Mouse (Mus musculus): Measurements from ENCODE around the gene Ppp1r3f.

The Ppp1r3f gene

GRCm38 (mm10) chrX:7574087-7574884 is at the start of gene Ppp1r3f:
Gene Ppp1r3f (minus strand): TSS chrX:7574283.
- DNase-seq = peak; percentile 91 to 98

GRCm38 (mm10) chrX:7617889-7618551 is 43.9 kb upstream of the Ppp1r3f start:
- DNase-seq = no peak

GRCm38 (mm10) chrX:7610536-7611258 is 36.6 kb upstream of the Ppp1r3f start:
- peak; percentile 26 to 42 for DNase-seq

GRCm38 (mm10) chrX:7610035-7610434 is 36.0 kb upstream of the Ppp1r3f start:
- DNase-seq = peak; percentile 36 to 42

GRCm38 (mm10) chrX:7606783-7607182 is 32.7 kb upstream of the Ppp1r3f start, which contains the start of gene Cacna1f:
Gene Cacna1f (plus strand): TSS chrX:7607083.
- no peak for DNase-seq

GRCm38 (mm10) chrX:7605575-7605941 is 31.5 kb upstream of the Ppp1r3f start:
- DNase-seq = no peak

GRCm38 (mm10) chrX:7604879-7605574 is 30.9 kb upstream of the Ppp1r3f start, which contains the start of gene Ccdc22:
Gene Ccdc22 (minus strand): TSS chrX:7605517.
- peak; percentile 83 to 92 for DNase-seq

- no peak for DNase-seq
Observed at GRCm38 (mm10) chrX:7604004-7604403, 29.9 kb upstream of the Ppp1r3f start.

- DNase-seq = no peak
Observed at GRCm38 (mm10) chrX:7595371-7595770, 21.3 kb upstream of the Ppp1r3f start.

- DNase-seq = no peak
Observed at GRCm38 (mm10) chrX:7586356-7586755, 12.3 kb upstream of the Ppp1r3f start.

- DNase-seq = no peak
Observed at GRCm38 (mm10) chrX:7583881-7584280, 9.8 kb upstream of the Ppp1r3f start.

- no peak for DNase-seq
Observed at GRCm38 (mm10) chrX:7581151-7581550, 7.1 kb upstream of the Ppp1r3f start.

- no peak for DNase-seq
Observed at GRCm38 (mm10) chrX:7574885-7575231, 775 bp upstream of the Ppp1r3f start.

- DNase-seq = peak in 1 of 2 experiments; percentile 53
Observed at GRCm38 (mm10) chrX:7573176-7574086, 652 bp downstream of the Ppp1r3f start, which contains the start of gene Foxp3. Gene Foxp3 (plus strand): TSS chrX:7573644.

- no peak for DNase-seq
Observed at GRCm38 (mm10) chrX:7572466-7572865, 1.6 kb downstream of the Ppp1r3f start.

- no peak for DNase-seq
Observed at GRCm38 (mm10) chrX:7571565-7572136, 2.4 kb downstream of the Ppp1r3f start.

GRCm38 (mm10) chrX:7570481-7571175 is 3.5 kb downstream of the Ppp1r3f start:
- peak in 1 of 2 experiments; percentile 18 for DNase-seq

GRCm38 (mm10) chrX:7567491-7567890 is 6.6 kb downstream of the Ppp1r3f start:
- DNase-seq = no peak

- DNase-seq = no peak
Observed at GRCm38 (mm10) chrX:7566352-7566751, 7.7 kb downstream of the Ppp1r3f start.

GRCm38 (mm10) chrX:7563076-7563475 is 11.0 kb downstream of the Ppp1r3f start:
- no peak for DNase-seq

- no peak for DNase-seq
Observed at GRCm38 (mm10) chrX:7553474-7553873, 20.6 kb downstream of the Ppp1r3f start.

Data from cerebellum, adult 18-20 months (tissue).